Mouse (Mus musculus) heart, embryonic 12.5 days (tissue): ENCODE measurements at regions not wholly inside any gene's neighbourhood (a gene's known extent, or its start where the extent isn't known, plus 50 kb on each side); places are given as distances from the start of the nearest gene placed in this dataset.

Source experiments
- ATAC-seq: fragments of 200-750 bp; cut with Nextera tagmentation; 2 replicates; pipeline ENCODE4 v1.8.0; 2017; ENCODE audit warnings: moderate TSS enrichment, moderate library complexity; ENCODE audit not compliant: insufficient number of reproducible peaks, low FRiP score
- H3K27ac ChIP-seq: fragments of 300-500 bp; sonication (generic); 2 replicates; pipeline ENCODE4 v1.5.1; 2016; ENCODE audit warnings: mild to moderate bottlenecking, moderate library complexity; ENCODE audit not compliant: poor library complexity, severe bottlenecking
- H3K27me3 ChIP-seq: fragments of 300-500 bp; sonication (generic); replicated peaks from 2 replicates; pipeline ENCODE4 v1.6.1; 2016; ENCODE audit warnings: mild to moderate bottlenecking, moderate library complexity
- H3K36me3 ChIP-seq: fragments of 300-500 bp; sonication (generic); 2 replicates; pipeline ENCODE4 v1.6.1; 2016; ENCODE audit warnings: mild to moderate bottlenecking, moderate library complexity
- H3K4me1 ChIP-seq: fragments of 300-500 bp; sonication (generic); replicated peaks from 2 replicates; pipeline ENCODE4 v1.6.1; 2016; ENCODE audit warnings: mild to moderate bottlenecking
- H3K4me2 ChIP-seq: fragments of 300-500 bp; sonication (generic); 2 replicates; pipeline ENCODE4 v1.6.1; 2016; ENCODE audit warnings: mild to moderate bottlenecking, moderate library complexity
- H3K4me3 ChIP-seq: fragments of 300-500 bp; sonication (generic); 2 replicates; pipeline ENCODE4 v1.5.1; 2016; ENCODE audit warnings: mild to moderate bottlenecking
- H3K9ac ChIP-seq: fragments of 300-500 bp; sonication (generic); 2 replicates; pipeline ENCODE4 v1.6.1; 2016; ENCODE audit warnings: mild to moderate bottlenecking, moderate library complexity
- H3K9me3 ChIP-seq: fragments of 300-500 bp; sonication (generic); replicated peaks from 2 replicates; pipeline ENCODE4 v1.6.1; 2016; ENCODE audit warnings: mild to moderate bottlenecking, moderate library complexity
- WGBS: fragments of 180-500 bp; shearing (Covaris S2); methylation state at CpG from one replicate; pipeline ENCODE4 v1.1.7; 2016; 5-methylcytosine and 5-hydroxymethylcytosine counted together

DNA sequence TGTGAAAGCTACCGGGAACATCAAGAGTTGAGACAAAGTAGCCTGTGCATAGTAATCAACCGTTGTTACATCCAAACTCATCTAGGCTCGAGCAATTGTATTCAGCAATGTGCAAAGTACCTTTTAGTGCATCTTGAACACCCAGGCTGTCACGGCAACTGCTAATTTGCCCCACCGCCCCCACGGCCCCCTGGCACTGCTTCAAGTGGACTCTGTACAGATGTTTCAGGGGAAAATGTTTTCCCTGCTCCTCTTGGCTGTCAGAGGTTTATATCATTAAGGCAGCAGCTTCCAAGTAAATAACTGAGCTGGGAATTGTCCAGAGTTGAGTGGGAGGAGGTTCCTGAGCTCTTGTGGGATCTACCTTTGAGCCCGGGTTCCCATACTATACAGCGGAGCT lies 107.4 kb downstream of the Rpap3 start:
- H3K9ac ChIP-seq, result no peak overlapping the region
- H3K27me3 ChIP-seq, result no peaks in the 10 kb centered on the region
- H3K27ac ChIP-seq, result no peak overlapping the region
- H3K4me1 ChIP-seq, result 0 out of 2 replicates have a peak, but pooled peaks cover 6% of the 10 kb centered on the region
- WGBS, result 76% methylated on average over 8 of the region's 8 CpGs
- no peak for ATAC-seq
- no peaks in the 10 kb centered on the region for H3K36me3 ChIP-seq
- no peaks in the 10 kb centered on the region for H3K9me3 ChIP-seq
- H3K4me3 ChIP-seq, result no peak overlapping the region
- no peak overlapping the region for H3K4me2 ChIP-seq

DNA sequence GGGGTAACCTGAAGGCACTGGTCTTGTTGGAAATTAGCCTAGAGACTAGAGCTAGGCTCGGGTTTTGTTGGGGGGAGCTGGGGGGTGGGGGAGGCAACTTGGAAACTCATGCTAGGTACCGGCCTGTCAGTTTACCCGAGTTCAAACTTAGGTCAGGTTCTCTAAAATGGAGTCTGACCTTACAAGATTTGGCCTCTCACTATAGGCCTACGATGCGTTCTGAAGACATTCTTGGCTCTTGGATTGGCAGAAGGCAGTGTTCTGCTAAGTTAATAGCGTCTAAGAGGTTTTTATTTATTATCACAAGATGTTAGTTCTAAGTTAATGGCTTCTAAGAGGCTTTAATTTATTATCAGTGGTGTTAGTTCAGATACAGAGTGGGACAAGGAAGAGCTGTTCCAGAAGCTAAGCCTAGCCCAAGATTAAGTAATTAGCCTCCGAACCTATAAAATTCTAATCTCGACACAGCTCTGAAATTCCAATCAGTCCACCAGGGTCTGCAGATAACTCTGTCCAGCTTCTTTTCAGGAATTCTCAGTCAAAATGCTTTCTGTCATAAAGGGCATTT lies 109.0 kb downstream of the Rpap3 start:
- no peaks in the 10 kb centered on the region for H3K27me3 ChIP-seq
- H3K36me3 ChIP-seq, result no peaks in the 10 kb centered on the region
- no peak overlapping the region for H3K9ac ChIP-seq
- WGBS, result 49% methylated on average over 8 of the region's 8 CpGs
- ATAC-seq, result no peak
- no peak overlapping the region for H3K27ac ChIP-seq
- H3K4me3 ChIP-seq, result no peak overlapping the region
- no peak overlapping the region for H3K4me2 ChIP-seq
- H3K4me1 ChIP-seq, result 0 out of 2 replicates have a peak, but pooled peaks cover 6% of the 10 kb centered on the region
- no peaks in the 10 kb centered on the region for H3K9me3 ChIP-seq

DNA sequence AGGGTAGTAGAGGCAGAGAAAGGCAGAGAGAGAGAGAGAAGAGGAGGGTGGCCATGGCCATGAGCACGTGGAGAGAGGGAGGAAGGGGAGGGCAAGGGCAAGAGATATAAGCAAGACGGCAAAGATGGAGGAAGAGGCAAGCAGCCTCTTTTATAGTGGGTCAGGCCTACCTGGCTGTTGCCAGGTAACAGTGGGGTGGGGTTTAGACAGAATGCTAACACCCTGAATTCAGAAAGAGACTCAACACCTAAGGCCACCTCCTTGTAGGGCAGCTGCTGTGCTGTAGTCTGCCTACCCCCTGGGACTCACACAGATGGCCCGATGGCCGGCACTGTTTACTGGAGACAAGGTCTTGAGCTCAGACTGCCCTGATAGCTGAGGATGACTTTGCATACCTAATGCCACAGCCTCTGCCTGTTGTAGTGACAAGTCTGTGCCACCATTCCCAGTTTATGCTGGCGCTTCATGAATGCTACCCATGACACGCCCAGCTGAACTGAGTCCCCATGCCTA lies 110.3 kb downstream of the Rpap3 start:
- no peaks in the 10 kb centered on the region for H3K27me3 ChIP-seq
- H3K4me1 ChIP-seq, result peaks cover 14% of the 10 kb centered on the region; the same call in 1 of the 2 replicates
- H3K9me3 ChIP-seq, result no peaks in the 10 kb centered on the region
- ATAC-seq, result no peak
- no peak overlapping the region for H3K4me2 ChIP-seq
- no peak overlapping the region for H3K9ac ChIP-seq
- no peaks in the 10 kb centered on the region for H3K36me3 ChIP-seq
- no peak overlapping the region for H3K4me3 ChIP-seq
- WGBS, result 68% methylated on average over 6 of the region's 6 CpGs
- no peak overlapping the region for H3K27ac ChIP-seq

DNA sequence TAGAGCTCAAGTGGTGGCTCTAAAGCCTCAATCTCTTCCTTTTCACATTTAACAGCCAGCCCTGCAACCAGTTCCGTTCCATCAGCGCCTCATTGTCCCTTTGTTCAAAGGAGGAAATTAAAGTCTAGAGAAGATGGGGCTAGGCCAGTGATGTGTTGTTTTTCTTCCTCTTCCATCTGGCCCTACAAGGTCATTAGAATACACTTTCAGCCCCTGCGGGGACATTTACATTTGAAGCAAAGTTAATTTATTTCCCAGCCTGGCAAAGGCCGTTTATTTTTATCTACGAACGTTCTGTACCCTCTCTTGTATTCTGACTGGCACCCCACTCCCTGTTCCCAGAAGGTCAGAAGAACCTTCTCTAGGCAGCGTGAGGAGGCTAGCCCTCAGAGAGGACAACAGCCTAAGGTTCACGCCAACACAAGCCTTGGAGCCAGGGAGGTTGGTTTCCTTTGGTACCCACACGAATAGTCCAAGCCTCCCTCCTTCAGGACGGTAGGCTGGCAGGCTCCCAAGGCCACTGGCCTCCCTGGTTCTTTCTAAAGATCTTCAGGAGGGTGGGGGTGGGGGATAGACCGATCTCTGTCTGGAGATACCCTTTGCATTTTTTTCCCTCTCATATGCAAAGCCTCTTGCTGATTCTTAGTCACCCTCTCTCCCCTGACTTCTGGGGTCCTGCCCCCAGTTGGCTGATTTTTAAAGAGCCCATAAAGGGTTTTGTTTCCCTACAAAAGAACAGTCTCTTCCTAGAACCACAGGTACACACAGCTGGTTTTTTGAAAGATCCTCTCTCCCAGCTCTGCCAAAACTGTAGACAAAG lies 111.6 kb downstream of the Rpap3 start:
- H3K4me2 ChIP-seq, result no peak overlapping the region
- H3K27ac ChIP-seq, result peak overlapping the region; percentile 10; the same call in 1 of the 2 replicates
- WGBS, result 51% methylated on average over 11 of the region's 11 CpGs
- no peak for ATAC-seq
- H3K4me1 ChIP-seq, result peaks cover 14% of the 10 kb centered on the region; the same call in 1 of the 2 replicates
- no peaks in the 10 kb centered on the region for H3K27me3 ChIP-seq
- no peaks in the 10 kb centered on the region for H3K36me3 ChIP-seq
- H3K4me3 ChIP-seq, result no peak overlapping the region
- no peak overlapping the region for H3K9ac ChIP-seq
- H3K9me3 ChIP-seq, result no peaks in the 10 kb centered on the region

DNA sequence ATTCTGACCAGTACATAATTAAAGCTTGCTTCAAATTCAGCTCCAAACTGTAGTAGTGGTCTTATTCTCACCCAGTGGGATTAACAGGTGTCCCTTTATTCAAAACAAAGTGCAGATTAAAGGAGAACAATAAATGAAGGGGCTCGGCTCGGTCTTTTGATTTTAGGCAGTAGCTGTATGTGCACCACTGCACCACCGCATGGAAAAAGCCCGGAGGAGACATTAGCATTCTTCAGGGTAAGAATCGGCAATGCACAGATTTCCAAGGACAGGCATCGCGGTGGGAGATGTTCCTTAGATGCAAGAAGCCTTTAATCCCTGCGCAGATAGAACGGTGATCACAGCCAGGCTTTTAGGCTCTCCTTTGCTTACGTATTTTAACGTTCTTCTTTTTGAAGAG lies 112.8 kb downstream of the Rpap3 start:
- Histone ChIP-seq H3K27ac (no peak overlapping the region), H3K9me3 (no peaks in the 10 kb centered on the region), H3K27me3 (no peaks in the 10 kb centered on the region), H3K4me2 (no peak overlapping the region), H3K4me3 (no peak overlapping the region), H3K9ac (no peak overlapping the region), H3K36me3 (no peaks in the 10 kb centered on the region), H3K4me1 (peaks cover 14% of the 10 kb centered on the region; the same call in 1 of the 2 replicates)
- no peak for ATAC-seq
- WGBS, result 83% methylated on average over 11 of the region's 11 CpGs

DNA sequence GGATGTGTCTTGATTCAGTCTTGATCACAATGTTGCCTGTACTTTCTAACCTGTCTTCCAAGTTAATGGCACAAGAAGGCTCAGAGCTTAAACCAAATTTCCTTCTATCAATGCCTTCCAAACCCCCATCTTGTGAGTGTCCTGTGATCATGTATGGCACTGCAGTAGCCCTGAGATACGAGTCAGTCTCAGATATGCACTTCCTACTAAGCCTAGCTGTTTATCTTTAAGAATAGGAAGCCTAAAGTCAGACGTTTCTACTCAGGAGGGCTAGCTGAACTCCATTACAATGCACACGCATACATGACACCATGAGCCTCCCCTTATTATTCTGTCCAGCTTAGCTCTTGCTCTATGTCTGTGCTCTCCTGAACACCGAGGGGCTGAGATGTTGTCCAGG lies 114.2 kb downstream of the Rpap3 start:
- Histone ChIP-seq H3K36me3 (no peaks in the 10 kb centered on the region), H3K27me3 (no peaks in the 10 kb centered on the region), H3K4me2 (no peak overlapping the region), H3K9ac (no peak overlapping the region), H3K27ac (0 out of 2 replicates have a peak overlapping the region, but pooled peaks have one; percentile 11), H3K4me3 (no peak overlapping the region), H3K4me1 (peaks cover 12% of the 10 kb centered on the region; the same call in 1 of the 2 replicates), H3K9me3 (no peaks in the 10 kb centered on the region)
- ATAC-seq, result no peak
- 38% methylated on average over 4 of the region's 4 CpGs for WGBS

DNA sequence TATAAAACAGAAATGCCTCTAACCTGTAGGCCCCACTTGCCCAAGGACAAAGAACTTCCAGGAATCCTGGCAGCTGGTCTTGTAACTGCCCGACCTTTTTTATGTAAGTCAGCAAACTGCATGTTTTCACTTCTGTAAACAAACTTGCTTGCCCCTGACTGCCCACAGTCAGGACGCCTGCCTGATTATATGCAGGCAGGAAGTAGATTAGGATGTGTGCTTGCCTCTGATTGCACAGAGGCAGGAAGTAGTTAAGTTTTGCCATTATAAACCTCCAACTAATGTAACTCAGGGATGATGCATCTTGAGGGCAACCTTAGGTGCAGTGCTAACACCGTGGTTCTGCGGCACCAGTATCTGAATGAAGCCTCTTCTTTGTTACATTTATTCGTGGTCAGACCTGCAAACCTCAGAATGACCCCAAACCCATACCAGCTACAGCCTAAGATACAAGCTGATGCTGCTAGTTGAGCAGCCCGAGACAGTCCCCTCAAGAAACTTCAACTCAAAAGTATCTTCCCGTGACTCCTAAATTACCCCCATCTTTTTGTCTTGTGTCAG lies 114.8 kb downstream of the Rpap3 start:
- H3K4me3 ChIP-seq, result no peak overlapping the region
- H3K9me3 ChIP-seq, result no peaks in the 10 kb centered on the region
- H3K27ac ChIP-seq, result peak overlapping the region; percentile 56; the same call in 1 of the 2 replicates
- H3K4me2 ChIP-seq, result no peak overlapping the region
- H3K4me1 ChIP-seq, result peaks cover 8% of the 10 kb centered on the region; the same call in 1 of the 2 replicates
- H3K27me3 ChIP-seq, result no peaks in the 10 kb centered on the region
- H3K36me3 ChIP-seq, result no peaks in the 10 kb centered on the region
- H3K9ac ChIP-seq, result no peak overlapping the region
- 46% methylated on average over 7 of the region's 7 CpGs for WGBS
- peak; percentile 75 for ATAC-seq

DNA sequence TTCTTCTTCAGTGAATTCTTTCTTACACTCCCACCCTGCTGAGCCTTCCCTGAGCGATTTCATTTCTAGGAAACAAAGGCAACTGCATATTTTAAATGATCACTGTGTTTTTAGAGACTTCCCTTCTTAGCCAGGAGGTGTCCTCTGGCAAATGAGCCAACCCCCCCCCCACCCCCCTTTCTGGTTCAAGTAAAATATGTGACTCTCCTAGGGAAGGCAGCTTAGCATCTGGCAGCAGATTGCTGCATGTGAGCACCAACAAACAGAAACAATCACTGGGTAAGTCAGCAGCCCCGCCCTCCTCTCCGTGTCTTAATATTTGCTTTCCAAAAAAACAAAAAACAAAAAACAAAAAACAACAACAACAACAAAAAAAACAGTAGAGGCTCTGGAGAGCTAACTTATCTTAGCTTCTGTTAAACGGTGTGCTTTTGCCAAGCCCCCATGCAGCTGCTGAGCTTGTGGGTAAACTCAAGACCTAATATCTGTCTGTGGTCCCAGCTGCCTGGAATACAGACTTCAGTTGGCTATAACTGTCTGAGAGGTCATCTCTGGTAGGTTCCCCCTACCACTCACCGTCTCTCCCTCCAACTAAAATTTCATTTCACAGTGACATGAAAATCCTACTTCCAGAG lies 117.9 kb downstream of the Rpap3 start:
- no peak overlapping the region for H3K4me3 ChIP-seq
- no peaks in the 10 kb centered on the region for H3K36me3 ChIP-seq
- peaks cover 8% of the 10 kb centered on the region; the same call in 1 of the 2 replicates for H3K4me1 ChIP-seq
- H3K4me2 ChIP-seq, result no peak overlapping the region
- ATAC-seq, result no peak
- no peak overlapping the region for H3K27ac ChIP-seq
- H3K27me3 ChIP-seq, result no peaks in the 10 kb centered on the region
- H3K9ac ChIP-seq, result no peak overlapping the region
- 74% methylated on average over 5 of the region's 5 CpGs for WGBS
- H3K9me3 ChIP-seq, result no peaks in the 10 kb centered on the region

DNA sequence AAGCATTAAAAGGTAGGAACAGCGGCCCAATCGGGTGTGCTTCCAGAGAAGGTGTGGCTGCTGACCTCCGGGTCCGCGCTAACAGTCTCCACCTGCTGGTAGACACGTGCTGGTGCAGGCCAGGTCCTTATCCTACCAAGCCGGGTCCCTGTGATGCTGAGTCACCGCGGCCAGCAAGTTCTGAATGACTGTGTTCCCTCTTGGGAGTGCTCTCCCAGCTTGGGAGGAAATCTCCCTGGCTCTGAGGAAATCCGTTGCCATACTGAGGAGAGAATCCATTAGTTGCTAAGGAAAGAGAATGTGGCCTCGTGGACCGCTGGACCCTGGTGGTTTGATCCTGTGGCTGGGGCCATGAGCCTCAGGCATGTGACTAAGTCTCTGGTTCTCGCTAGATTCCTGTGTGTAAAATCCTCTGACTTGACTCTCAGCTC lies 123.9 kb downstream of the Rpap3 start:
- Histone ChIP-seq H3K9ac (no peak overlapping the region), H3K4me1 (peaks cover 3% of the 10 kb centered on the region; the same call in 1 of the 2 replicates), H3K27ac (no peak overlapping the region), H3K27me3 (no peaks in the 10 kb centered on the region), H3K4me2 (no peak overlapping the region), H3K4me3 (no peak overlapping the region), H3K36me3 (no peaks in the 10 kb centered on the region), H3K9me3 (no peaks in the 10 kb centered on the region)
- WGBS, result 25% methylated on average over 13 of the region's 13 CpGs
- ATAC-seq, result peak; percentile 76

DNA sequence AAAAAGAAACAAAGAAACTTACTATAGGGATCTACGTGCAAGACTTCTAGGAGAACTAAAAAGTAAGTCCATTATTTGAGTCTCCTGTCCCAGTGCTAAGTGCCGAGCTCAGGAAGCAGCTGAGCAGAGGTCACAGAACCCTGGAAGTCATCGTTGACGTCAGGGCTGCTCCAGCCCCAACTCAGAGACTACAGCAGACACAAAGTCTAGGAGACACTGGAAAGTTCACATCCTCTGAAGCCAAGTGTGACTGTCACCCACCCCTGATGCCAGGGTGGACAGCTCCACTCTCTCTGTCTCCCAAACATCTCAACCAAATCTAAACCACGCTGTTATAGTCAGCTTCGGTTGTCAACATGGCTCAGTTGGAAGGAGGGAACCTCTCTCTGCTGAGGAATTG lies 124.9 kb downstream of the Rpap3 start:
- no peaks in the 10 kb centered on the region for H3K9me3 ChIP-seq
- no peak overlapping the region for H3K9ac ChIP-seq
- H3K4me2 ChIP-seq, result no peak overlapping the region
- H3K36me3 ChIP-seq, result no peaks in the 10 kb centered on the region
- no peaks in the 10 kb centered on the region for H3K27me3 ChIP-seq
- 66% methylated on average over 6 of the region's 6 CpGs for WGBS
- ATAC-seq, result 0 out of 2 replicates have a peak, but pooled peaks have one; percentile 30
- no peak overlapping the region for H3K27ac ChIP-seq
- H3K4me3 ChIP-seq, result no peak overlapping the region
- peaks cover 3% of the 10 kb centered on the region; the same call in 1 of the 2 replicates for H3K4me1 ChIP-seq

DNA sequence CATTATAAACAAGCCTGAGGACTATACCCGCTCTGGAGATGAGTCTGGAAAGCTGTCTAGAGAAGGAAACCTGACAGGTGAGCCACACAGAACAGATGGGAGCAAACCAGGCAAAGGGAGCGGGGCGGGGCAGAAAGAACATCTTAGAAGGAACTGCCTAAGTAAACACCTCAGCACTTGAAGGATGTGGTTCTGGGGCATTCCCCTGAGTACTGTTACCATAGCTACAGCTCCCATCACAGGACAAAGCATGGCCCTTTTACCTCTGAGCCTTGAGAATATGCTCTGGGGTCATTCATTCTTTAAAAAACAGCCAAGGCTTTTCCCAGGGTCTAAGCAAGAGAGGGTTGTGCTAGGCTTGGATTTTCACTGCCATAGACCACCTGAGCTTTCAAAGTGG lies 127.6 kb downstream of the Rpap3 start:
- H3K4me3 ChIP-seq, result no peak overlapping the region
- H3K9me3 ChIP-seq, result no peaks in the 10 kb centered on the region
- WGBS, result 86% methylated on average over 3 of the region's 3 CpGs
- H3K27me3 ChIP-seq, result no peaks in the 10 kb centered on the region
- H3K36me3 ChIP-seq, result no peaks in the 10 kb centered on the region
- H3K9ac ChIP-seq, result no peak overlapping the region
- no peak overlapping the region for H3K27ac ChIP-seq
- no peak for ATAC-seq
- H3K4me1 ChIP-seq, result peaks cover 3% of the 10 kb centered on the region; the same call in 1 of the 2 replicates
- H3K4me2 ChIP-seq, result no peak overlapping the region
